Mouse (Mus musculus) stomach, postnatal 0 days (tissue): ENCODE data around the gene Tbrg4.

Experiments
- CTCF ChIP-seq: IDR thresholded peaks from 2 replicates; pipeline ENCODE4 v1.5.1; 2016; ENCODE audit warnings: antibody characterized with exemption, low read depth, mild to moderate bottlenecking, moderate library complexity
- EP300 ChIP-seq: optimal IDR thresholded peaks from 2 replicates; pipeline ENCODE3; 2016; ENCODE audit warnings: antibody characterized with exemption

GRCm38 (mm10) chr11:6654903-6655302, 29.0 kb upstream of the Tbrg4 start:
- TF ChIP-seq CTCF (peak; percentile 95), EP300 (no peak)
